Mouse (Mus musculus) heart, postnatal 25 days (tissue): ENCODE data around the gene Sart3. TPM values are rescaled to one million over a fixed set of nuclear protein-coding genes. Genes with fewer than 3 reads are reported as not detected.

Source experiments
- DNase-seq: peaks from one replicate; pipeline ENCODE4 v3.0.0; 2022; ENCODE audit warnings: low spot score
- intact Hi-C: fragments of 180-260 bp; cut with DNase I; formaldehyde crosslinking; loops from one replicate; pipeline ENCODE4 v1.15.1; 2025
- total RNA-seq, 2 experiments: library from RNA; stranded (reverse); gene quantifications; 2 replicates each; pipeline ENCODE4 v1.2.3; 2021

Sart3 gene
- total RNA-seq, 2 experiments from 2014 or later = 14.1 to 17.1 TPM

DNA sequence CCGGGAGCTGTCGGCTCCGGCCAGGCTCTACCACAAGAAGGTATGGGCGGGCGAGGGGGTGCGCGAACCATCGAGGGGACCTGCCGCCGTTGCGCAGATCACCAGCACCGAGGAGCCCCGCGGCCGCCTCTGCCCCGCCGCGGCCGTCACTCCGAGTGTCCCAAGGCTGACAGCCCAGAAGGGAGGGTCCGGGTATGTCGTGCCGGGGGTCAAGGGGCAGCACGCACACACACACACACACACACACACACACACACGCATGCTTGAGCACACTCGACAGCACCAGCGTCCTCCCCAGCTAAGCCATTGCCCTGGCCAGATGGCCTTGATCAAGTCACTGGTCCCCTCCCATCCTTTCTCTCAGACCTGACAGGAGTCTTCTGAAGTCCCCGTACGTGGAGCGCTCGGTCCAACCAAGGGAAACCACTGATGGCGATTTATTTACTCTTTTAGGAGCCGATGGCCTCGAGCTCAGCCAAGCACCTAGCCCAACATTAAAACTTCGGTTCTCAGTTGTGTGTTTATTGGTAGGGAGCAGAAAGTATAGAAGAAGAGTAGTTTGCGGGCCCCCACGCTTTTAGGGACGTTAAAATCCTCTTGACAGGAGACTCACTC, 702 bp upstream of the Sart3 start:
- intact Hi-C loops = loop anchor here (1.0 to 5.0 kb wide), 2 partner anchors 42 to 179 kb away; no protein-coding TSS in a partner anchor
- no peak for DNase-seq

DNA sequence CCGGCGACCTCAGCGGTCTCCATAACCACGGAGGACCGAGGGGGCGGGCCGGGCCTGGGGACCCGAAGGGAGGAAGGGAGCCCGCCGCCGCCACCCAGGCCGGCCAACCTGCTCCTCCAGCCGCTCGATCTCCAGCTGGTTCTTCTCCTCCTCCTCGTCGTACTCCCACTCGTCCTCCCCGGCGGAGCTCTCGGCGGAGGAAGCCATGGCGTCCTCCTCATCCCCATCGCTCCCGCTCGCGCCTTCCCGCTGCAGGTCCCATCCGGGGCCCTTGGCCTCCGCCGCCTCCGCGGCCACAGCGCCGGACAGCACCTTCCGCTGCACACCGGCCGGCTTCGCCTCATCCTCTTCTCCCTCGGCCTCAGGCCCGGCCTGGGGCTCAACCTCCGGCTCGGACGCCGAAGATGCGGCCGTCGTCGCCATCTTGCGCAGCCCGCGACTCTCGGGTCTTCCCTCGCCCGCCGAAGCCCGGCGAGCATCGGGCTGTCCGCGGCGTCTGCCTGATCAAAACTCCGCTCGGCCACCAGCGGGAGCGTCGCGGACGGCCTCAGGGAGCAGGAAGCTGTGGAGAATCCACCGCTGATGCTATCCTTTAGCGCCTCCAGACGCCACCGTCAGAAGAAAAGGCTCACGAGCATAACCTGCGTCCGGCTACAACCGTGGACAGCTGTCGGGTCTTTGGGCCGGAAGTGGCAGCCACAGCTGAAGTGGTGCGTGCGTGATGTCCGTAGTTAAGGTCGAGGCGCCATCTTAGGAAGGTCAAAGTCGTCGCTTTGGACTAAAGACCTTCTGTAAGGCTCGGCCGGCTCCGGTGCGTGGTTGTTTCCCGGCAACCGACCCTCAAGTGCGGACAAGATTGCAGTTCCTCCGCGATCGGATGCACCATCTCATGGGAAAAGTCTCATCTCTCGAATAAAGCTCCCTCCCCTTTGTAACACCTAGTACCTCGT, 822 bp downstream of the Sart3 start:
- intact Hi-C loops = loop anchor here (5.0 kb wide), 1 partner anchor 181 kb away; no protein-coding TSS in a partner anchor

GRCm38 (mm10) chr5:113768806-113769205, 3.5 kb downstream of the Sart3 start:
- no peak for DNase-seq
- intact Hi-C loops = no loop called here

More for the DNA sequence above, 822 bp downstream of the Sart3 start:
- DNase-seq = peak; percentile 78

DNA sequence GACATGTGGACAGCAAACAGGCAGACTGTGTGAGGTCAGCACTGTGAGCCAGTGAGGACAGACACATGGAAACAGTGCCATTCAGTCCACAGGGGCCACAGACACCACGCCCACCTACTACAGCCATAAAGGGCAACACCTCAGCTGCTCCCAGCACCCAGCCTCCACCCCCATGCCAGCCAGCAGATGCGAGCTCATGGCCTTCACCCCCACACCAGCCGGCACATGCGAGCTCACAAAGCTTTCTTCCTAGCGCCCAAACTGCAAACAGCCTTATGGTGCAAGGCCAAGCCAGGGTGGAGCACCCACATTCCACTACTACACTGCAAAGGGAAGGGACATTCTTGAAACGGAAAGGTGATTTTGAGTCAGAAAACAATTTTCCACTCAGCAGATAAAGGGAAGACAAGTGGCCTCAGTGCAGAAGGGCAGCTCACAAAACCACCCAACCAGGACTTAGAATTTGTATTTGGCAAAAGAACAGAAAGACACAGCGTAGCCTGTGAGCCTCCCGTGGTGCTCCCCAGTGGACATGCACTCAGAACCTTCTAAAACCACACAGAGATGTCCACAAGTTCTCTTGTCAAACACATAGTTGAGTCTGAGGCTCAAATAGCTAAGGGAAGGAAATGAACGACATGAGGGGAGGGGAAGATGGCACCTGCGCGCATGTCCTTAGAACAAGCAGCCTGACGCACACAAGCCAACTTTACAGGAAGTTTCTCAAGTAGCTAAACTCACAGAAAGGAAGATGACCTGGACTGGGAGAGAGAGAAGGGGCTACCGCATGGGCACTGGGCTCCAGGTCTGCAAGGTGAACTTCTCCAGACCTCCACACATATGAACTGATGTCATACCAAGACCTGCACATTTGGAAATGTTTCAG, 6.4 kb downstream of the Sart3 start:
- intact Hi-C loops = no loop called here
- no peak for DNase-seq

DNA sequence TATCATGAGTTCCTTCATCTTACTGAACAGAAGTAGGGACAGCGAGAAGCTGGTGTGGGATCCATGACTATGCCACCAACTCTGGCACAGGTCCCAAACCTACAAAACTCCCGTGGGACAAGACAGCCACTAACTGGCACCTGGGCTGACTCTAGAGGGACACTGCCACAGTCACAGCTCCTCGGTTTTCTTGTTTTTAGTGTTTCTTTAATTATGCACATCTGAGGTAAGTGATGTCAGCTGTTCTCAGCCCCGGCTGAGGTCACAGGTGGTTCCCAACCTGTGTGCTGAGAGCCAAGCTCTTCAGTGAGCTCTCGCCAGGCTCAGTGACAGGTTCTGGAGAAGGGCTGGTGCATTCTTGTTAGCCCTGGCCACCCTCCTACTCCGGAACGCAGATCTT, 7.9 kb downstream of the Sart3 start:
- no peak for DNase-seq
- intact Hi-C loops = no loop called here

GRCm38 (mm10) chr5:113761585-113761984, 10.7 kb downstream of the Sart3 start:
- DNase-seq = no peak
- intact Hi-C loops = no loop called here

GRCm38 (mm10) chr5:113755347-113756030, 16.8 kb downstream of the Sart3 start:
- intact Hi-C loops = no loop called here
- DNase-seq = no peak

GRCm38 (mm10) chr5:113751521-113752157, 20.7 kb downstream of the Sart3 start:
- DNase-seq = no peak
- intact Hi-C loops = no loop called here

DNA sequence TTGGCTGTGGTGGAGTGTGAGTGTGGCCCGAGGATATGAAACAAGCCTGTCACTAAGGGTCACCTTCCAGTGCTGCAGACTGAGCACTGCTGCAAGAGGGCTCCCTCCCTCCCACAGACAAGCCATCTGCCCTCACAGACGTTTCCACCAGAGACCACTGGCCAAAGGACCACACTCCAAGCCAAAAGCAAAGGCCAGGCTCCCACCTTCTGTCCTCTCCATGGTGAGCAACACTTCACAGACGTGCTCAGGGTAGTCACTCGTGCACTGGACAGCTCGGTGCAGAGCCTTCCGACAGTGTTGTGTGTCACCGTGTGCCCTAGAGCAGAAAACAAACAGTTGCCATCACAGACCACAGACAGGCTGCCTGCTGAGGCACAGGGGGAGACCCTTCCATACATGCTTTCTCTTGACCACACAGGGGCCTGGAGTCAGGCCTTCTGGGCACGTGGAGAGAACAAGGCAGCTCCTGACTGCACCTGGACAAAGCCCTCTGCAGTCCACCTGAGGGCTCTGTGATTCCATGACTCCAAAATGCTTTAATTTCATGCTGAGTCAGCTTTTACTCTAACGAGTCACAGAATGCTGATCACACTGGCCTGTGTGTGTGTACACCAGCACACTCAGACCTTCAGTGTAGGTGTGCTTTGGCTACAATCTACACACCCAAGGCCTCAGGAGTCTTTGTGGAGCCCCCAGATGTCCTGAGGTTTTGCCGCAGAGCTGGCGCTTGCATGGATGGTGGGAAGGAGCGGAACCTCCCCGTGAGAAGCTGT, 23.6 kb downstream of the Sart3 start:
- no peak for DNase-seq
- intact Hi-C loops = no loop called here

- intact Hi-C loops = no loop called here
- DNase-seq = no peak
These were observed 24.7 kb downstream of the Sart3 start for GRCm38 (mm10) chr5:113747629-113748028.

DNA sequence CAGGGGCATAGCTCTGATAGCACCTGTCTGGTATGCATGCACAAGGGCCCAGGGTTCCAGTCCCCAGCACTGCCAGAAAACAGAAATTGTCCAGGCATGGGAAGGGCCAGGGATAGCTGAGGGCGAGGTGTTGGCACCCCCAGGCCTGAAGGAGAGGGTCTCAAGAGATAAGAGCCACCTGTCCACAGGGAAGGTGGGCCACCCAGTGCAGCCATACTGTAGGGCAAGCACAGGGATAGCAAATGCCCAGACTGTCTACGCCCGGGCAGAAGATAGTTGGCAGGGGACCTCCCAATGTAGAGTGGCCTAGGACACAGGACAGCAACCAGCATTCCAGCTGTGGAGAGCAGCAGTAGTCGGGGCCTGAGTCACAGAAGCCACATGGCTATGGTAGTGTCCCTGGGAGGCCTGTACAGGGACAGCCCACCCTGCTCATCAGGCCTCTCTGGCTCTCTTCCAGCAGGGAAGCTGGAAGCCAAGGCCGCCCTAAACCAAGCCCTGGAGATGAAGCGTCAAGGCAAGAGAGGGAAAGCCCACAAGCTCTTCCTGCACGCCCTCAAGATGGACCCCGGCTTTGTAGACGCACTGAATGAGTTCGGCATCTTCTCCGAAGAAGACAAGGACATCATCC, 34.6 kb downstream of the Sart3 start:
- no peak for DNase-seq
- intact Hi-C loops = loop anchor here (1.0 kb wide), 1 partner anchor 33 kb away; no protein-coding TSS in a partner anchor

DNA sequence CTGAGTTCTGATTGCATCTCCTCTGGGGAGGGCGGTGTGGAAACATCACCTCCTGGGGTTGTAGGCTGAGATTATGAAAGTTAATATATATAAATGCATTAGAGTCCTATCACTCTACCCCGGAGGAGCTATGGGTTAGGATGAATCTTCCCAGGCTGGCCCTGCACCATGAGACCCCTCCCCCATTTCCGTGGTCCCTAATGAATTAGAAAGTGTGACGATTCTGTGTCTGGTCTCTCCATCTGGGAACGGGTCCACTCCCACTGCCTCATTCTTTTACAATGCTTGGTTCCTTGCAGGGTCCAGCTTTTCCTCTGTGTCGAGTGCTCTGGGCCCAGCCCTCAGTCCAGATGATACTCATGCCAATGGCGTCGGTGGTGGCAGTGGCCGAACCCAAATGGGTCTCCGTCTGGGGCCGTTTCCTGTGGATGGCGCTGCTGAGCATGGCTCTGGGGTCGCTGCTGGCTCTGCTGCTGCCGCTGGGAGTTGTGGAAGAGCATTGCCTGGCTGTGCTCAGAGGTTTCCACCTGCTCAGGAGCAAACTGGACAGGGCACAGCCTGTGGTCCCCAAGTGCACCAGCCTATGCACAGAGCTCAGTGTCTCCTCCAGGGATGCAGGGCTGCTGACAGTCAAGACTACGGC, 35.7 kb downstream of the Sart3 start:
- intact Hi-C loops = loop anchor here (1.0 kb wide), 1 partner anchor 34 kb away; no protein-coding TSS in a partner anchor

GRCm38 (mm10) chr5:113736113-113736502, 36.2 kb downstream of the Sart3 start:
- intact Hi-C loops = no loop called here
- no peak for DNase-seq

More for the DNA sequence above, 35.7 kb downstream of the Sart3 start:
- no peak for DNase-seq

- intact Hi-C loops = no loop called here
- peak; percentile 89 for DNase-seq
These were observed 36.8 kb downstream of the Sart3 start, which contains the start of gene Ficd for GRCm38 (mm10) chr5:113735345-113736112. Gene Ficd, plus strand, starts transcription at chr5:113735803.

- intact Hi-C loops = no loop called here
- DNase-seq = no peak
These were observed 37.3 kb downstream of the Sart3 start for GRCm38 (mm10) chr5:113735023-113735344.

DNA sequence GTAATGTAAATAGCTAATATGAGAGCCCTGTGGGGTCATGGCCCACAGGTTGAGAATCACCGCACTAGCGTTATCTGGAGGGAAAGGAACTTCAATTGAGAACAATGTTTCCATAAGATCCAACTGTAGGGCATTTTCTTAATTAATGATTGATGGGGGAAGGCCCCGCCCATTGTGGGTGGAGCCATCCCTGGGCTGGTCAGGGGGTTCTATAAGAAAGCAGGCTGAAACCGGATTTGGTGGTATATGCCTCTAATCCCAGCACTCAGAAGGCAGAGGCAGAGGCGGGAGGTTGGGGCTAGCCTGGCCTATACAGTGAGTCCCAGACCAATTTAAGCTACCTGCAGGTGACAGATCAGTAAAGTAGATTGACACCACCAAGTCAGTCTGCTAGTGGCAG, 37.9 kb downstream of the Sart3 start:
- no peak for DNase-seq
- intact Hi-C loops = no loop called here

DNA sequence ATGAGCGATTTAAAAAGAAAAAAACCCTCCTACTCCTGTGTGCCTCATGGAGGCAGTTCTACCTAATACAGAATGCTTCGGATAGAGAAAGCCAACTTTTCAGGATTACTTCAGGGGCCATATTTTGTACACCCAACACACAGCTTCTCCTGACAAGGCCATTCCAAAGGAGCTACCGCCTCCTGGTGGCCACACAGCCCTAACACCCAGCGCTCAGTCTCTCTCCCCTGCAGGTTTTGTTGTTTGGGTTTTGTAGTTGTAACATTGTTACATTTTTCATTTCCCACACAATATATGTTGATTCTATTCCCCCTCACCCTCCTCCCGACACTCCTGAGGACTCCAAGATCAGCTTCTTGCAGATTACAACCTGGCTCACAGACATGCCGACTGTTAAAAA, 40.1 kb downstream of the Sart3 start:
- intact Hi-C loops = loop anchor here (1.0 to 2.0 kb wide), 2 partner anchors 366 to 823 kb away; no protein-coding TSS in a partner anchor
- no peak for DNase-seq
